Mouse (Mus musculus) erythroblast, embryonic 14.5 days (primary cell): ENCODE measurements around the gene Tmem273. TPM values are rescaled to one million over a fixed set of nuclear protein-coding genes. Genes with fewer than 3 reads are reported as not detected.
A peak's percentile ranks its signal among the peaks of the same experiment; 100 is the strongest.

ENCODE experiments used
- H3K27me3 ChIP-seq: 2 replicates; pipeline ENCODE4 v1.6.1; 2012; ENCODE audit warnings: inconsistent platforms; ENCODE audit not compliant: control insufficient read depth
- H3K36me3 ChIP-seq: 2 replicates; pipeline ENCODE4 v1.6.1; 2012; ENCODE audit warnings: mild to moderate bottlenecking, inconsistent platforms; ENCODE audit not compliant: control insufficient read depth
- H3K4me1 ChIP-seq: 2 replicates; pipeline ENCODE4 v1.6.1; 2012; ENCODE audit warnings: inconsistent platforms; ENCODE audit not compliant: control insufficient read depth
- H3K4me3 ChIP-seq: replicated peaks from 2 replicates; pipeline ENCODE3; 2012; ENCODE audit warnings: moderate library complexity, mild to moderate bottlenecking, inconsistent platforms
- H3K9me3 ChIP-seq: 2 replicates; pipeline ENCODE4 v1.6.1; 2012; ENCODE audit warnings: low read length, inconsistent platforms, mixed read lengths; ENCODE audit not compliant: control insufficient read depth
- GATA1 ChIP-seq: IDR thresholded peaks from 2 replicates; pipeline ENCODE4 v1.6.1; 2012; ENCODE audit warnings: low read length, inconsistent platforms, mixed read lengths
- TAL1 ChIP-seq: IDR thresholded peaks from 3 replicates; pipeline ENCODE4 v1.6.1; 2012; ENCODE audit warnings: low read length, inconsistent platforms, mixed read lengths
- polyA plus RNA-seq: library from polyadenylated mRNA; stranded (reverse); fragments of >175 nt; gene quantifications from 2 replicates; pipeline ENCODE4 v1.2.3, GENCODE M21; 2012

Tmem273 gene
- polyA plus RNA-seq, 1 experiment, result not detected

DNA sequence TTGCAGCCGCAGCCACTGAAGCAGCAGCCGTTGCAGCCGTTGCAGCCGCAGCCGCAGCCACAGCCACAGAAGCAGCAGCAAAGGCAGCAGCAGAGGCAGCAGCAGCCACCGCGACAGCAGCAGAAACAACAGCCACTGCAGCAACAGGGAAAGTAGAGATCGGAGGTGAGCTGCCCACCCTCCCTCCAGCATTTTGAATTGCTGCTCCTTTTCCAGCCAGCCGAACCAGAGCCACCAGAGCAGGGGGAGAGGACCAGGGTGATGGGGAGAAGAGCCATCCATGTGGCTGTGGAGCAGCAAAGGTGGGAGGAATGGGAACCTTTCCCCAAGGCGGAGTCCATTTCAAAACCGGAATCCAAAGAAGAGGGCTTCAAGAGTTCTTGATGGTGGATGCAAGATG lies 50.4 kb downstream of the Tmem273 start:
- Histone ChIP-seq H3K9me3 (no peaks in the 10 kb centered on the region), H3K4me3 (no peak overlapping the region), H3K27me3 (no peaks in the 10 kb centered on the region), H3K4me1 (no peaks in the 10 kb centered on the region), H3K36me3 (no peaks in the 10 kb centered on the region)
- TF ChIP-seq GATA1, result no peak

DNA sequence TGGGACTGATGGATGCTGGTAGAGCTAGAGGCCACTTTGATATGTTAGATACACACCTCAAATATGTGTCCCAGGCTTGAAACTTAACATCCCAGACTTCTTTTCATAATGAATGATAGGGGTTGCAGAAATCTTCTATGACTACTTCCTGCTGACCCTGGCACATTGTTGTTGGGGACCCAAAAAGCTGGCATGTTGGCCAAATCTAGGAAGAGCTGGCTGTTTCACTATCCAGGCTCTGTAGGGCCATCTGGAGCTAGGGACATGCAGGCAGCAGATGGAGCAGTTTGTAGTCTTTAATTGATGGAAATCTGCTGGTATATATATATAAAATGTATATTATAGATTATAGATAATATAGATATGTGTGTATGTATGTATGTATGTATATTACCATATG lies 56.3 kb downstream of the Tmem273 start:
- no peaks in the 10 kb centered on the region for H3K9me3 ChIP-seq
- TF ChIP-seq TAL1 (no peak), GATA1 (no peak)

DNA sequence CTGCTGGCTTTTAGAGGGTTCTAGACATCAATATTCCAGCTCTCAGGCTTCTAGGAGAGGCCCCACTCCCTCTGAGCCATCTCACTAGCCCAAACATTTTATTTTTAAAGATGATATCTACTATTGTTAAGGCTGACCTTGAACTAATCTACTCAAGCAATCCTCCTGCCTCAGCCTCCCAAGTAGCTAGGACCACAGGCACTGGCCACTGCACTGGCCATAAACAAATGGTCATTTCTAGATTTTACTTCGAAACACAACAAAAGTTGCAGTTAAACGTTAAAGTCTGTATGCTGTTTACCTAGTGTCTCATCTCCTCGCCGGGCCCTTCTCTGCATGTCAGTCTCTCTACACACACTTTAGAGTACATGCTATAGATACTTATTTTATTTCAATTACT lies 68.3 kb downstream of the Tmem273 start:
- H3K36me3 ChIP-seq, result no peaks in the 10 kb centered on the region
- H3K4me3 ChIP-seq, result no peak overlapping the region
- TF ChIP-seq TAL1 (no peak), GATA1 (no peak)
- no peaks in the 10 kb centered on the region for H3K4me1 ChIP-seq
- no peaks in the 10 kb centered on the region for H3K9me3 ChIP-seq
- peaks cover 28% of the 10 kb centered on the region for H3K27me3 ChIP-seq

More for the DNA sequence above, 56.3 kb downstream of the Tmem273 start:
- Histone ChIP-seq H3K4me1 (no peaks in the 10 kb centered on the region), H3K4me3 (no peak overlapping the region), H3K36me3 (no peaks in the 10 kb centered on the region), H3K27me3 (no peaks in the 10 kb centered on the region)

DNA sequence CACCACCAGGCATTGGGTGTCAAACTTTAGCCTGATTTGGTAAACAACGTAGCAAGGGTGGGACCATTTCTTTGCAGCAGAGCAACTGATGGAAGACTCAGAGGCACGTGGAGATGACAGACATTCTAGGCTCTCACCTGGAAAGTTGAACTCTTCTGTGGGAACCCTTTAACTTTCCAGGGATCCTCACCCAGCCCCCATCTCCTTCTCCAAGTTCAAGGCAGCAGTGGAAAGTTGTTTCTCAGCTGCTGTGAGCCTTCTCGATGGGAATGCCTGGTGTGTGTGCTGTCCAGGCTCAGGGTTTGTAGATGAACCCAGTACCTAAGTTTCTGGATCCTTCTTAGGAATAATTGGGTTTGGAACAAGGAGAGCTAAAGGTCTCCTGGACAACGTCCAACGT lies 70.5 kb downstream of the Tmem273 start:
- peaks cover 3% of the 10 kb centered on the region for H3K4me1 ChIP-seq
- peaks cover 30% of the 10 kb centered on the region for H3K27me3 ChIP-seq
- H3K9me3 ChIP-seq, result no peaks in the 10 kb centered on the region
- no peak overlapping the region for H3K4me3 ChIP-seq
- TF ChIP-seq GATA1 (no peak), TAL1 (no peak)
- H3K36me3 ChIP-seq, result no peaks in the 10 kb centered on the region

DNA sequence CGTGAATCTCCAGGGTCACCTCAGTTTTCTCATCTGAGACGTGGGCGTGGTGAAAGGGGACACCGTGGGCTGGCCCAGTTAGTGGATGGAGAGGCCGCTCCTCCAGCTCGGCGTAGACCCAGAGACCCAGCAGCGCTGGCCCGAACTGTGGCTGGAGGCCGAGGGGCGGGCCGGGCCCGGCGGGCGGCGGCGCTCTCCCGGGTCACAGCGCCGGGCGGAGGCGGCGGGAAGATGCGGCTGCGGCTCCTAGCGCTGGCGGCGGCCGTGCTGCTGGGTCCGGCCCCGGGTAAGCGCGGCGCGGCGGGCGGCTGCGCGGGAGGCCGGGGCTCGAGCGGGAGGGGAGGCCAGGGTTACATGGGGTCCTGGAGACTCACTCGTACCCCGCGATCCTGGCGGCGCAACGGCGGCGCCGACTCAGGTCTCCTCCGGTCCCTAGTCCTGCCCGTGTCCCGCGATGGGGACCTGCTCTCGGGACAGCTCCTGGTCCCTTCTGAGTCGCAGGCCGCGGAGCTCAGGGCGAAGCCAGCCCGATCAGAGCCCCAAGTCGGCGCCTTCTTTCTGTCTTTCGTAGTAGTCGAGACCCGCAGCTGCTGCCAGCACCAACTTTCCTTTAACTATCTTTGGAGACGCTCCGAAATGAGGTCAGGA lies 71.0 kb downstream of the Tmem273 start, which contains the start of gene Vstm4:
Gene Vstm4, plus strand, starts transcription at position 76 of the 648 bp plus-strand sequence.
- H3K9me3 ChIP-seq, result no peaks in the 10 kb centered on the region
- no peaks in the 10 kb centered on the region for H3K36me3 ChIP-seq
- peaks cover 30% of the 10 kb centered on the region for H3K27me3 ChIP-seq
- peaks cover 3% of the 10 kb centered on the region for H3K4me1 ChIP-seq
- TF ChIP-seq GATA1 (no peak), TAL1 (no peak)
- peak within 1 kb of the TSS; percentile 35 for H3K4me3 ChIP-seq

DNA sequence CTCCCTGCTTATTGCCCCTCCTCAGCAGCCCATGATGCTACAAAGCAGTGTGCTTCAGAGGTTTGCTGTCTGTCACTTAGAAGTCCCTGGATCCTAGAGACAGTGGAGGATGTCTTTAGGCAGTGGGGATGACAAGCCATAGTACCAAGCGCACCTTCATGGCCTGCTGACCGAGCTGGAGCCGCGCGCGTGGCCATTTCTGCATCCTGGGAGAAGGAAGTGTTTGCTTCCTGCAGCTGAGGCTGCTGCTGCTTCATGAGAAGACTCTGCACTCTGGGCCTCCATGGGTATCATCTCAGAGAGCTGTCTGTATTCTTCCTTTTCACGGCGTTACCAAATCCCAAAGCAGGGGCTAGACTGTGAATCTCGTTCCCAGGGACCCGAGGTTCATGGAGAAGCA lies 72.6 kb downstream of the Tmem273 start:
- Histone ChIP-seq H3K4me1 (peaks cover 3% of the 10 kb centered on the region), H3K4me3 (no peak overlapping the region), H3K9me3 (no peaks in the 10 kb centered on the region), H3K27me3 (peaks cover 30% of the 10 kb centered on the region), H3K36me3 (no peaks in the 10 kb centered on the region)
- TF ChIP-seq GATA1 (no peak), TAL1 (no peak)

DNA sequence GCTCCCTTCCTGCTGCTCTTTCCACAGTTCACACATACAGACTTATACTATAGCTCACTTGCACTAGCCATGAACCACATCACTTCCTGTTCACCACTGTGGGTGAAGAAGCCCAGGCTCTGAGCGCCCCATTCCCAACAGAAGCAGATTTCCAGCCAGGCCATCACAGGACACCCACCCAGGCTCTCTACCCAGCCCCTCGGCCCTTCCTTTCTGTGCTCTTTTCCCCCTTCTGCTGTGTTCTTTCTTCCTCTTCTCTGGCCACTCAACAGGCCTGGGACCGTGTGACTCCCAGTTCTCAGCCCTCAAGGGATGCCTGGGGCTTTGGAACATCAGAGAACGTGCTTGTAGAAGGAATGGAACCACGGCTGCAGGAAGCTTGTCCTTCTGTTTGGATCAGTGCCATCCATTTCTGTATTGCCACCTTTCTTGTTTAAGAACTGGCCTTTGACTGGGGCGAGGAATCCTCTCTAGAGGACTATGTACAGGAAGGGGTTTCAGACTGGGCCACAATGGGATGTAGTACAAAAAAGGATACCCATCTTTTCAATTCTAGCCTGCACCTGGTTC lies 73.3 kb downstream of the Tmem273 start:
- Histone ChIP-seq H3K4me3 (no peak overlapping the region), H3K36me3 (no peaks in the 10 kb centered on the region), H3K4me1 (peaks cover 3% of the 10 kb centered on the region), H3K27me3 (peaks cover 30% of the 10 kb centered on the region), H3K9me3 (no peaks in the 10 kb centered on the region)
- no peak for TF ChIP-seq GATA1
- TF ChIP-seq TAL1, result no peak

DNA sequence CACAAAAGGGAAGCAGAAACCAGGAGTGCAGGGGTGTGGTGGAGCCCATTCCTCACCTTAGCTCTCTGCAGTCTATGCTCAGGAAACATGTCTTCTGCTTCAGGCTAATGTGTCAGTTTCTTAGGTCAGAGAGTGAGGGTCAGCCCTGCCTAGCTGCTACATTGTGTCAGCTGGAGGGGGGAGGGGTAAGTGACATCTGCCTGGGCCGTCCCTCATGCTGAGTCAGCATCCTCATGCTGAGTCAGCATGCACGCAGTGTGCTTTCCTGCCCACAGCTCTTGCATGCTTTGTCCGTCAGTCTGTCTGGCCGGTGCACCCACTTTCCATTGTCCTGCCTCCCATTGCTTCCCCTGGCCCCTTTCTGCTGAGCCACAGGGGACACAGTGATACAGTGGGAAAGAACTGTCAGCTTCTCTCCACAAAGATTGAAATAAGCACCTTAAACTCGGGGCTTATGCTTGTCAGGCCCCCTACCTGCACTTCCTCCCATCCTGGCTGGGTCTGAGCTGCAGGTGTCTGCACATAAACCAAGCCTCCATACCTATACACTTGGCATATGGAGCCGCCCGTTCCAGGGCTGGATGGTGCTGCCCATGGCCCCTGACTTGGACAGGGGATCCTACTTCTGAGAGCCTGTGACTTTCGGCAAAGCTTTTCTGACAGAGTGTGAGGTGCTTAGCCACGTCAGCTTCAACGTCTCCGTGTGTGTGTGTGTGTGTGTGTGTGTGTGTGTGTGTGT lies 74.2 kb downstream of the Tmem273 start:
- Histone ChIP-seq H3K27me3 (peaks cover 30% of the 10 kb centered on the region), H3K4me1 (peaks cover 3% of the 10 kb centered on the region), H3K9me3 (no peaks in the 10 kb centered on the region), H3K36me3 (no peaks in the 10 kb centered on the region), H3K4me3 (no peak overlapping the region)
- no peak for TF ChIP-seq TAL1
- TF ChIP-seq GATA1, result no peak

DNA sequence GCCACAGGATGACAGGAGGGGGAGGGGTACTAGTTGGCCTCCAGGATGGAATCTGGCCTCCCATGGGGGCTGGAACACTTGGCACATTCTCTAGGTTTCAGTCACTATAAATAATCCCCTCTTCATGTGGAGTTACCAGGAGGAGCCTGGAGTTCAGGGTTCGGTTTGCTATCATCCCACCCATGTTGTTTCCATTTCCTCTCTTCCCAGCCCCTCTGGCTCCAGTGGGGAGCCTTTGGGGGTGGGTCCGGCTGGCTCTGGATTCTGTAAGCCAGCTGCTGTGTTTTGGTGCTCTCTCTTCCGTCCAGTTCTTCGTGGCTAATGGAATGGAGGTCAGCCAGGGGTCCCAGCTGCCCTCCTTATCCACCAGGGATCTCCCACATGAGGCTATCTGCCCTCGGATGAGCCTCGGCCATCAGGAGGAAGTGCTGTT lies 75.4 kb downstream of the Tmem273 start:
- no peak for TF ChIP-seq GATA1
- no peak for TF ChIP-seq TAL1
- H3K27me3 ChIP-seq, result peaks cover 23% of the 10 kb centered on the region
- peaks cover 3% of the 10 kb centered on the region for H3K4me1 ChIP-seq

More for the DNA sequence above, 75.4 kb downstream of the Tmem273 start:
- Histone ChIP-seq H3K36me3 (no peaks in the 10 kb centered on the region), H3K9me3 (no peaks in the 10 kb centered on the region), H3K4me3 (no peak overlapping the region)
